Mouse (Mus musculus): ENCODE results near the gene Svopl. TPM values are rescaled to one million over a fixed set of nuclear protein-coding genes. Genes with fewer than 3 reads are reported as not detected.

Svopl gene
- polyA plus RNA-seq, 1 experiment = 13.5 TPM

DNA sequence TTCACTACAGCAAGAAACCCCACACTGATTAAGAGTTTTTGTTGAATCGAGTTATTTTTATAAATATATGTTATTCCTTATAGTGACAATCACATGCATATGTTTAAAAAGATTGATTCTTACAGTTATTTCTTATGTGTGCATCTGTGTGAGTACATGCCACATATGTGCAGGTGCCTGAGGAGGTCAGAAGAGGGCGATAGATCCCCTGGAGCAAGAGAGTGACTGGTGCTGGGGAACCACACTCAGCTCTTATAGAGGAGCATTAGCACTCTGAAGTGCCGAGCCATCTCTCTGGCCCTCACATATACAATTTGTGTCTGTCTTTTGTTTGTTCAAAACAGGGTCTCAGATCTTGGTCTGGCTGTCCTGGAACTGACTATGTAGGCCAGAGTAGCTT is 26.8 kb upstream of the Svopl start:
- TF ChIP-seq CTCF (conservative IDR thresholded peaks at IDR 0.05; ENCODE audit: insufficient read depth, insufficient read length, low read depth, low read length) = no peak
- TF ChIP-seq POLR2A (IDR thresholded peaks at IDR 0.05; ENCODE audit: low read depth, low read length) = no peak
- H3K27ac ChIP-seq (ENCODE audit: insufficient read depth, low read depth, low read length) = no peak overlapping the region
- no peak for DNase-seq
- WGBS = 93% methylated on average over 3 of the region's 3 CpGs
- H3K36me3 ChIP-seq (ENCODE audit: control insufficient read depth, insufficient read depth, low read length) = peaks cover 13% of the 10 kb centered on the region
- no peaks in the 10 kb centered on the region for H3K27me3 ChIP-seq (replicated peaks; ENCODE audit: control insufficient read depth, insufficient read depth, low read length)
- peaks cover 10% of the 10 kb centered on the region for H3K4me1 ChIP-seq (ENCODE audit: control insufficient read depth, insufficient read depth, low read length)
- H3K4me3 ChIP-seq (ENCODE audit: insufficient read depth, low read depth, low read length) = no peak overlapping the region

DNA sequence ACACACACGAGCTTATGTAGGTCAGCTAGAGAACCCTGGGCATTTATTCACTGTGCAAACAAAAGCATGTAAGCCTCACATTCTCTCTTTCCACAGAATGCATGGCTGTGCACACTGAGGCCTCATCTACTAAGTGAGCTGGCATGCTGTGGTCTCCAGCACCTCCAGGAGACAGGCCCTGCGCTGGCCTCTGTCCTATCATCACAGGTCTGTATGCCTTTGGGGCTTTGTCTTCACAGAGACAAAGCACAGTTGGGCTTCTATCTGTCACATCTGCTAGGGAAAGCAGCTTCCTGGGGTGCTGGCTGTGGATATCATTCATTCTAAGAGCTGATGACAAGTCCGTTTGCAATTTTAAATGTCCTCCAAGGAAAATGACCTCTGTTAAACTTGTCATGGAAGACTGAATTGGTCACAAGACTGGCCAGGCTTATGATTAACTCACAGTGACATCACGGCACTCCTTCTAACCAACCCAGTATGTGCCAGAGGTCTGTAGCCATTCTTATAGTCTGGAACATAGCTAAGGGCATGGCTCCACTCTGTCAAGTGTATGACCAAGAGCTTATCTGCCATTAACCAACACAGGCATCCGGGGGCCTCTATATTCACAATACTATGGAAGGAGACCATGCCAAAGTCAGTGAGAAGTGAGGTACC is 25.5 kb upstream of the Svopl start:
- peak overlapping the region; percentile 85 for H3K27ac ChIP-seq (ENCODE audit: insufficient read depth, low read depth, low read length)
- H3K27me3 ChIP-seq (replicated peaks; ENCODE audit: control insufficient read depth, insufficient read depth, low read length) = no peaks in the 10 kb centered on the region
- DNase-seq = peak; percentile 89
- H3K36me3 ChIP-seq (ENCODE audit: control insufficient read depth, insufficient read depth, low read length) = peaks cover 11% of the 10 kb centered on the region
- no peak overlapping the region for H3K4me3 ChIP-seq (ENCODE audit: insufficient read depth, low read depth, low read length)
- TF ChIP-seq CTCF (conservative IDR thresholded peaks at IDR 0.05; ENCODE audit: insufficient read depth, insufficient read length, low read depth, low read length) (no peak), POLR2A (IDR thresholded peaks at IDR 0.05; ENCODE audit: low read depth, low read length) (no peak)
- WGBS = 36% methylated on average over 5 of the region's 5 CpGs
- peaks cover 10% of the 10 kb centered on the region for H3K4me1 ChIP-seq (ENCODE audit: control insufficient read depth, insufficient read depth, low read length)

DNA sequence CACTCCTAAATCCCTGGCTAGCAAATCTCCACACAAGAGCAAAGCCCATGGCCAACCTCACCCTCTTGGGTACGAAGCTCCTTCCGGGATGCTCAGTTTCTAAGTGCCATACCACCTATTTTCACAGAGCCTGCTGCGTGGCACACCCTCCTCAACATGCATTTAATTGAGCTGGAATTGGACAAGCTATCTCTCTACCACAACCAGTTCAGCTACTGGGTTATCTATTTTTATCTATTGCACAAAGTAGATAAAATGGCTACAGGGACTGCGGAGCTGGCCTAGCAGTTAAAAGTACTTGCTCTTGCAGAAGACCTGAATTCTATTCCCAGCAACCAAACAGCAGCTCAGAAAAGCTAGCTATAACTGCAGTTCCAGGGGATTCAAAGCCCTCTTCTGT is 24.5 kb upstream of the Svopl start:
- no peak for TF ChIP-seq POLR2A (IDR thresholded peaks at IDR 0.05; ENCODE audit: low read depth, low read length)
- TF ChIP-seq CTCF (conservative IDR thresholded peaks at IDR 0.05; ENCODE audit: insufficient read depth, insufficient read length, low read depth, low read length) = no peak
- no peak for DNase-seq
- H3K27ac ChIP-seq (ENCODE audit: insufficient read depth, low read depth, low read length) = no peak overlapping the region
- 97% methylated on average over 4 of the region's 4 CpGs for WGBS
- H3K27me3 ChIP-seq (replicated peaks; ENCODE audit: control insufficient read depth, insufficient read depth, low read length) = no peaks in the 10 kb centered on the region
- no peak overlapping the region for H3K4me3 ChIP-seq (ENCODE audit: insufficient read depth, low read depth, low read length)
- H3K36me3 ChIP-seq (ENCODE audit: control insufficient read depth, insufficient read depth, low read length) = peaks cover 9% of the 10 kb centered on the region
- H3K4me1 ChIP-seq (ENCODE audit: control insufficient read depth, insufficient read depth, low read length) = peaks cover 10% of the 10 kb centered on the region

DNA sequence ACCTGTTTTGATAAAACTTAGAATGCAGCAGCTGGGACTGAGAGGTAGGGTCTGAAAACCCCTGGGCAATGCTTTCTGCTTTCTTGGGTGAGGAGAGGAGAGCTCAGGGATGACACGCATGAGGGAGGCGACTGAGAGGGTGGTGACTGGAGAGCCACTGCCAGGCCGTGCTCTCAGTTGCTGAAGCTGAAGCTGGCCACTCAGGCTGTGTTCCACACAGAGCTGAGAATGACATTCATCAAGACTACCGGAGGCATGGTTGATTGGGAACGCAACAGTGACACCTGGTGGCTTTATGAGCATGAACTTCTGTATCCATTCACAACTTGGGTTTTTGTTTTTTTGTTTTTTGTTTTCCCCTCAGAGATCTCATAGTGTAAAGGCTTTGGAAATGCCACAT is 19.4 kb upstream of the Svopl start:
- DNase-seq = peak; percentile 67
- Histone ChIP-seq H3K36me3 (ENCODE audit: control insufficient read depth, insufficient read depth, low read length) (peaks cover 8% of the 10 kb centered on the region; the same call in 1 of the 2 replicates), H3K27me3 (replicated peaks; ENCODE audit: control insufficient read depth, insufficient read depth, low read length) (no peaks in the 10 kb centered on the region), H3K4me3 (ENCODE audit: insufficient read depth, low read depth, low read length) (no peak overlapping the region), H3K4me1 (ENCODE audit: control insufficient read depth, insufficient read depth, low read length) (no peaks in the 10 kb centered on the region), H3K27ac (ENCODE audit: insufficient read depth, low read depth, low read length) (no peak overlapping the region)
- TF ChIP-seq POLR2A (IDR thresholded peaks at IDR 0.05; ENCODE audit: low read depth, low read length) (no peak), CTCF (conservative IDR thresholded peaks at IDR 0.05; ENCODE audit: insufficient read depth, insufficient read length, low read depth, low read length) (peak; percentile 77)
- WGBS = 4% methylated on average over 5 of the region's 5 CpGs

DNA sequence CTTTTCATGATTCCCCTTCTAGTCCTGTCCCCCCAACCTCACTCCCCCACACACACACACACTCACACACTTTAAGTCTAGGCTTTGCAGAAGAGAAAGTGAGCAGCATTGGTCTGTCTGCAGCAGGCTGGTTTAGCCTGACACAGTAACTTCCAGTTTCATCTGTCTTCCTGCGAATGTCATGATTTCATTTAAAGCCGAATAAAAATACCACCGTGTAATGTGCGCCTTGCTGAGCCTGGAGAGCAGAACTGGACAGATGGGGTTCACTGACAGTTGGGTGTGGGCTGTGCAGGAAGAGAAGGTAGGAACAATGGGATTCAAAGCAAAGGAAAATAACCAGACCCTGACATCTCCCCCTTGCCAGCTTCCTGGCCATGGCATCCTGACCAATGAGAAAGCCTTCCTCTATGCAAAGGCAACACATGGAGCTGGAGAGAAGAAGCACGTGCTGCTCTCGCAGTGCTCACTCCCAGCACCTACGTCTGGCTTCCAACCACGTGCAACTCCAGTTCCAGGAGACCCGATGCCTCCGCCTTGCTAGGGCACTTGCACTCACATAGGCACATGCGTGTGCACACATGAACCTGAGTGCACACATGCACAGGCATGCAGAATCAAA is 18.8 kb upstream of the Svopl start:
- DNase-seq = no peak
- TF ChIP-seq CTCF (conservative IDR thresholded peaks at IDR 0.05; ENCODE audit: insufficient read depth, insufficient read length, low read depth, low read length) (no peak), POLR2A (IDR thresholded peaks at IDR 0.05; ENCODE audit: low read depth, low read length) (no peak)
- Histone ChIP-seq H3K27me3 (replicated peaks; ENCODE audit: control insufficient read depth, insufficient read depth, low read length) (no peaks in the 10 kb centered on the region), H3K36me3 (ENCODE audit: control insufficient read depth, insufficient read depth, low read length) (peaks cover 8% of the 10 kb centered on the region; the same call in 1 of the 2 replicates), H3K27ac (ENCODE audit: insufficient read depth, low read depth, low read length) (no peak overlapping the region), H3K4me1 (ENCODE audit: control insufficient read depth, insufficient read depth, low read length) (no peaks in the 10 kb centered on the region), H3K4me3 (ENCODE audit: insufficient read depth, low read depth, low read length) (no peak overlapping the region)
- WGBS = 60% methylated on average over 11 of the region's 11 CpGs

DNA sequence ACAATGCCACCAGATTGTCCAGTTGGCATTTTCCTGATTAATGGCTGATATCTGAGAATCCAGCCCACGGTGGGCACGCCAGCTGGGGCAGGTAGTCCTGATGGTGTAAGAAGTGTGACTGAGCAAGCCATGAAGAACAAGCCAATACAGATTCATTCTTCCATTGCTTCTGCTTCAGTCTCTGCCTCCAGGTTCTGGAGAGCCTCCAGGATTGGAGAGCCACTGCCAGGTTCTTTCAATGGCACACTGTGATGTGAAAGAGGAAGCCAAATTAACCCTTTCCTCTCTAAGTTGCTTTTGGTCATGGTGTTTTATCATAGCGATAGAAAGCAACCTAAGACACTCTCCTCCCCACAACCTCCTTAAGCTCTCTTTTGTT is 18.3 kb upstream of the Svopl start:
- no peak overlapping the region for H3K4me3 ChIP-seq (ENCODE audit: insufficient read depth, low read depth, low read length)
- peaks cover 6% of the 10 kb centered on the region; the same call in 1 of the 2 replicates for H3K36me3 ChIP-seq (ENCODE audit: control insufficient read depth, insufficient read depth, low read length)
- 67% methylated on average over 3 of the region's 3 CpGs for WGBS
- no peak for DNase-seq
- H3K27me3 ChIP-seq (replicated peaks; ENCODE audit: control insufficient read depth, insufficient read depth, low read length) = no peaks in the 10 kb centered on the region
- TF ChIP-seq CTCF (conservative IDR thresholded peaks at IDR 0.05; ENCODE audit: insufficient read depth, insufficient read length, low read depth, low read length) = no peak
- no peak for TF ChIP-seq POLR2A (IDR thresholded peaks at IDR 0.05; ENCODE audit: low read depth, low read length)
- no peaks in the 10 kb centered on the region for H3K4me1 ChIP-seq (ENCODE audit: control insufficient read depth, insufficient read depth, low read length)
- no peak overlapping the region for H3K27ac ChIP-seq (ENCODE audit: insufficient read depth, low read depth, low read length)

DNA sequence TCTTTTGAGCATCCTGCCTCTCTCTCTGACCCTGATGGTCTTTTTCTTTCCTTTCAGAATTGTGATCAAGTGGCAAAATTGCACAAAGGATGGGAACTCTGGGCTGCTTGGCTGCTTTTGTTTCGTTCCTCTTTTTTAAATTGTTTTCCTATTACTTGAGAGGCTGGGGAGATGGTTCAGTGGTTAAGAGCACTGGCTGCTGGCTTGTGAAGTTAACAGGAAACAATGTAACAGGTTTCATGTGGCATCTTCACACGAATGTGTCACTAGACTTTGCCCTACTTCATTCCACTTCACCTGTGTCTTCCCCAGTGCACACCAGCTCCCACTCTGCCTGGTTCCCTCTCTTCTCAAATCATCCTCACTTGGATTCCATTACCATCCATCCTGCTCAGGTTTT is 17.8 kb upstream of the Svopl start:
- TF ChIP-seq CTCF (conservative IDR thresholded peaks at IDR 0.05; ENCODE audit: insufficient read depth, insufficient read length, low read depth, low read length) (no peak), POLR2A (IDR thresholded peaks at IDR 0.05; ENCODE audit: low read depth, low read length) (no peak)
- 38% methylated on average over 2 of the region's 2 CpGs for WGBS
- H3K4me3 ChIP-seq (ENCODE audit: insufficient read depth, low read depth, low read length) = no peak overlapping the region
- no peak overlapping the region for H3K27ac ChIP-seq (ENCODE audit: insufficient read depth, low read depth, low read length)
- no peak for DNase-seq
- H3K36me3 ChIP-seq (ENCODE audit: control insufficient read depth, insufficient read depth, low read length) = peaks cover 6% of the 10 kb centered on the region; the same call in 1 of the 2 replicates
- no peaks in the 10 kb centered on the region for H3K27me3 ChIP-seq (replicated peaks; ENCODE audit: control insufficient read depth, insufficient read depth, low read length)
- H3K4me1 ChIP-seq (ENCODE audit: control insufficient read depth, insufficient read depth, low read length) = no peaks in the 10 kb centered on the region
